Mouse (Mus musculus) liver, adult 2 months (tissue): ENCODE results near the gene Pomt2. TPM values are rescaled to one million over a fixed set of nuclear protein-coding genes. Genes with fewer than 3 reads are reported as not detected.

ENCODE experiments used
- DNase-seq: peaks from one replicate; pipeline ENCODE4 v3.0.0-alpha.2; 2011; ENCODE audit warnings: low read depth, low spot score; ENCODE audit errors: extremely low read depth
- H3K27ac ChIP-seq: fragments of 200-500 bp; replicated peaks from 2 replicates; pipeline ENCODE4 v1.5.1; 2012; ENCODE audit warnings: low read depth, mild to moderate bottlenecking, control low read depth, inconsistent platforms, low read length; ENCODE audit not compliant: insufficient read depth
- H3K27me3 ChIP-seq: fragments of 200-500 bp; 2 replicates; pipeline ENCODE4 v1.6.1; 2012; ENCODE audit warnings: mild to moderate bottlenecking, moderate library complexity, low read length, inconsistent platforms; ENCODE audit not compliant: control insufficient read depth, insufficient read depth
- H3K36me3 ChIP-seq: fragments of 200-500 bp; 2 replicates; pipeline ENCODE4 v1.6.1; 2012; ENCODE audit warnings: low read length, inconsistent platforms; ENCODE audit not compliant: control insufficient read depth, insufficient read depth
- H3K4me1 ChIP-seq: fragments of 200-500 bp; 2 replicates; pipeline ENCODE4 v1.6.1; 2011; ENCODE audit warnings: low read length; ENCODE audit not compliant: control insufficient read depth, insufficient read depth
- H3K4me3 ChIP-seq: fragments of 200-500 bp; 2 replicates; pipeline ENCODE4 v1.5.1; 2011; ENCODE audit warnings: low read depth, mild to moderate bottlenecking, control low read depth, low read length, moderate library complexity; ENCODE audit not compliant: insufficient read depth
- H3K79me2 ChIP-seq: fragments of 200-500 bp; 2 replicates; pipeline ENCODE4 v1.6.1; 2012; ENCODE audit warnings: inconsistent platforms, mild to moderate bottlenecking, low read length, moderate library complexity; ENCODE audit not compliant: control insufficient read depth, insufficient read depth
- H3K9ac ChIP-seq: fragments of 200-500 bp; 2 replicates; pipeline ENCODE4 v1.6.1; 2012; ENCODE audit warnings: low read depth, mild to moderate bottlenecking, control low read depth, inconsistent platforms, low read length
- CTCF ChIP-seq: fragments of 200-500 bp; IDR thresholded peaks from 2 replicates; pipeline ENCODE4 v1.5.1; 2011; ENCODE audit warnings: low read depth, low read length, control low read depth
- POLR2A ChIP-seq: fragments of 200-500 bp; IDR thresholded peaks from 2 replicates; pipeline ENCODE4 v1.6.1; 2011; ENCODE audit warnings: low read length, control low read depth; ENCODE audit not compliant: insufficient read depth; ENCODE audit errors: extremely low read depth
- WGBS: fragments of 180-500 bp; shearing (Covaris S2); methylation state at CpG from one replicate; pipeline ENCODE4 v1.1.7; 2018; 5-methylcytosine and 5-hydroxymethylcytosine counted together
- polyA plus RNA-seq: library from polyadenylated mRNA; depleted of rRNA; stranded (reverse); fragments of >200 nt; gene quantifications from 2 replicates; pipeline ENCODE4 v1.2.3, GENCODE M21; 2012
- total RNA-seq: library from RNA; depleted of rRNA; stranded (reverse); fragments of >200 nt; gene quantifications from 2 replicates; pipeline ENCODE4 v1.2.3, GENCODE M21; 2014

The Pomt2 gene
- total and polyA plus RNA-seq, 2 experiments, result 11.6 to 14.7 TPM

DNA sequence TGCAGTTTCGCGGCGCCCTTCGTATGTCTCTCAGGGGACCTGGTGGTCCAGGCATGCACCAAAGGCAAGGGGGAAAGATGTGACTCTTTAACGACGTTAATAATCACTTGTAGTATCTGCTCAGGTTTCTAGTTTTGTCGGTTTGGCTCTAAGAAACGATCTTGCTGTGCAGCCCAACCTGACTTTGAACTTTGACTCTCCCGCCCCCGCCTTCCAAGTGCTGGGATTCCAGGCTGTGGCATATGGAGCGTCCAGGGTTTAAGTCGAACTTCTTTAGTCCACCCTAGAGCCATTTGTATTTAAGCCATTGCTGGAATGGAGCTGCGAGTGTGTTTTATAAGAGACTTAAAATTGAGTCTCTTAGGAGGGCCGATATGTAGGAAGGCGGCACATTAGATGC lies 368 bp upstream of the Pomt2 start:
- Histone ChIP-seq H3K36me3 (no peaks in the 10 kb centered on the region), H3K4me1 (peaks cover 3% of the 10 kb centered on the region; the same call in 1 of the 2 replicates), H3K9ac (peak overlapping the region; percentile 91), H3K4me3 (peak overlapping the region; percentile 89), H3K27me3 (no peaks in the 10 kb centered on the region), H3K27ac (peak overlapping the region; percentile 100), H3K79me2 (peaks cover 23% of the 10 kb centered on the region; the same call in 1 of the 2 replicates)
- WGBS, result 6% methylated on average over 15 of the region's 15 CpGs
- DNase-seq, result peak; percentile 69
- TF ChIP-seq CTCF (no peak), POLR2A (no peak)

- peak within 1 kb of the TSS; percentile 89 for H3K4me3 ChIP-seq
- peaks cover 3% of the 10 kb centered on the region; the same call in 1 of the 2 replicates for H3K4me1 ChIP-seq
- peak; percentile 80 for DNase-seq
- H3K36me3 ChIP-seq, result no peaks in the 10 kb centered on the region
- H3K79me2 ChIP-seq, result peaks cover 23% of the 10 kb centered on the region; the same call in 1 of the 2 replicates
- H3K27me3 ChIP-seq, result no peaks in the 10 kb centered on the region
- TF ChIP-seq CTCF, result no peak
- TF ChIP-seq POLR2A, result 0 out of 2 replicates have a peak, but pooled peaks have one; percentile 1
- peak within 1 kb of the TSS; percentile 91 for H3K9ac ChIP-seq
- under 1% methylated on average over 27 of the region's 27 CpGs for WGBS
- peak within 1 kb of the TSS; percentile 100 for H3K27ac ChIP-seq
These were observed 802 bp downstream of the Pomt2 start, which contains the start of gene Gstz1 for GRCm38 (mm10) chr12:87146966-87147365. Gene Gstz1, plus strand, starts transcription at chr12:87147165.

DNA sequence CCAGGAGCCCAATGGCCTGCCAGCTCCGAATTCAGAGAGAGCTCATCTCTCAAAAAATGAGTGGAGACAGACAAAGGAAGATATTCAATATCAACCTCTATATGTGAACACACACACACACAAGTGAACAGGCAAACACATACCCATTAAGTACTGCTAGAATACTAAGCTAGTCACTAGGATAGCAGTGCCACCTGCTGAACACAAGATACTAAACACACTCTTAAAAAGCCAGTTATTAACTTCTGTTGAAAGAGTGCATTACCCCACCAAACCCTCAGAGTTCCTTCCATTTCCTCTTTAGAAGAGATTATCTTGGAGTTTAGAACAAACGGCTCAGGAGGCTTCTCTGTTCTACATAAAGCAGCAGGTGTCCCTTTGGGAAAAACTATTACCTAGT lies 5.6 kb downstream of the Pomt2 start:
- WGBS, result 84% methylated on average over 2 of the region's 2 CpGs
- Histone ChIP-seq H3K27ac (no peak overlapping the region), H3K36me3 (peaks cover 4% of the 10 kb centered on the region; the same call in 1 of the 2 replicates), H3K9ac (no peak overlapping the region), H3K4me3 (no peak overlapping the region), H3K4me1 (peaks cover 2% of the 10 kb centered on the region; the same call in 1 of the 2 replicates), H3K79me2 (peaks cover 12% of the 10 kb centered on the region; the same call in 1 of the 2 replicates), H3K27me3 (no peaks in the 10 kb centered on the region)
- no peak for TF ChIP-seq POLR2A
- TF ChIP-seq CTCF, result no peak
- no peak for DNase-seq

DNA sequence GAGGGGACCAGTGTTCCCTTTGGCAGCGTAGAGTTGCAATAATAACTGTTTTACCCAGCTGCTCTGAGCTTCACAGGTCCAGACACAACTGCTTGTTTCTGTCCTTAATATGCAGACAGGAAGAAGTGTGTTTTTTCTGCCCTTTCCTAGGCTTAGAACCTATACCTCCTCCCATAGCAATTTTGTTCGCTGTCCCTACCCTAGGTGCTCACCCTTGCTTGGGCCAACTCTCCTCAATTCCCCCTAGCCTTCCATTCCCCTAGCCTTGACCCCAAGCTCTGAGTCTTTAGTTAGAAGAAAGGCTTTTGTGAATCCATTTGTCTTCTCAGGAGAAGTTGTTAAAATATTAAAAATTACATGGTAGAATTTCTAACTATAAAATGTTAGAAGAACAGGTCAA lies 9.0 kb downstream of the Pomt2 start:
- H3K36me3 ChIP-seq, result peaks cover 12% of the 10 kb centered on the region; the same call in 1 of the 2 replicates
- WGBS, result 100% methylated on average over 2 of the region's 2 CpGs
- H3K4me3 ChIP-seq, result no peak overlapping the region
- H3K79me2 ChIP-seq, result peaks cover 3% of the 10 kb centered on the region; the same call in 1 of the 2 replicates
- H3K4me1 ChIP-seq, result peaks cover 2% of the 10 kb centered on the region; the same call in 1 of the 2 replicates
- TF ChIP-seq CTCF (no peak), POLR2A (no peak)
- no peaks in the 10 kb centered on the region for H3K27me3 ChIP-seq
- H3K27ac ChIP-seq, result no peak overlapping the region
- no peak for DNase-seq
- H3K9ac ChIP-seq, result no peak overlapping the region

GRCm38 (mm10) chr12:87138342-87138701 lies 9.4 kb downstream of the Pomt2 start:
- DNase-seq, result no peak
- 93% methylated on average over 2 of the region's 2 CpGs for WGBS
- no peaks in the 10 kb centered on the region for H3K27me3 ChIP-seq
- H3K27ac ChIP-seq, result no peak overlapping the region
- H3K9ac ChIP-seq, result no peak overlapping the region
- peaks cover 3% of the 10 kb centered on the region; the same call in 1 of the 2 replicates for H3K79me2 ChIP-seq
- H3K36me3 ChIP-seq, result peaks cover 12% of the 10 kb centered on the region; the same call in 1 of the 2 replicates
- no peak overlapping the region for H3K4me3 ChIP-seq
- peaks cover 2% of the 10 kb centered on the region; the same call in 1 of the 2 replicates for H3K4me1 ChIP-seq
- TF ChIP-seq CTCF, result no peak
- TF ChIP-seq POLR2A, result no peak
